Mouse (Mus musculus) frontal cortex, postnatal 36 days (tissue): ENCODE measurements at regions not wholly inside any gene's neighbourhood (a gene's known extent, or its start where the extent isn't known, plus 50 kb on each side); places are given as distances from the start of the nearest gene placed in this dataset.
A peak's percentile ranks its signal among the peaks of the same experiment; 100 is the strongest.

Experiments used
- DNase-seq, 2 experiments: peaks; one replicate each; pipeline ENCODE4 v3.0.0; 2022; ENCODE audit warnings: low spot score in 2 of 2

GRCm38 (mm10) chr16:50709727-50710126 lies 118.8 kb upstream of the Ccdc54 start:
- no peak for DNase-seq

GRCm38 (mm10) chr16:50707906-50708305 lies 117.0 kb upstream of the Ccdc54 start:
- DNase-seq: no peak

- DNase-seq: no peak
Observed at GRCm38 (mm10) chr16:50705921-50706320, 115.0 kb upstream of the Ccdc54 start.

GRCm38 (mm10) chr16:50700811-50701517 lies 110.0 kb upstream of the Ccdc54 start:
- no peak for DNase-seq

GRCm38 (mm10) chr16:50700123-50700522 lies 109.2 kb upstream of the Ccdc54 start:
- DNase-seq: no peak

- DNase-seq: no peak
Observed at GRCm38 (mm10) chr16:50697722-50698121, 106.8 kb upstream of the Ccdc54 start.

- no peak for DNase-seq
Observed at GRCm38 (mm10) chr16:50696052-50696451, 105.1 kb upstream of the Ccdc54 start.

- DNase-seq: no peak
Observed at GRCm38 (mm10) chr16:50694045-50694444, 103.1 kb upstream of the Ccdc54 start.

GRCm38 (mm10) chr16:50690818-50691217 lies 99.9 kb upstream of the Ccdc54 start:
- no peak for DNase-seq

- DNase-seq: no peak
Observed at GRCm38 (mm10) chr16:50689525-50689924, 98.6 kb upstream of the Ccdc54 start.

GRCm38 (mm10) chr16:50688818-50689506 lies 98.0 kb upstream of the Ccdc54 start:
- DNase-seq: no peak

GRCm38 (mm10) chr16:50679698-50680097 lies 88.7 kb upstream of the Ccdc54 start:
- no peak for DNase-seq

- peak in 1 of 2 experiments; percentile 10 for DNase-seq
Observed at GRCm38 (mm10) chr16:50673339-50673738, 82.4 kb upstream of the Ccdc54 start.

GRCm38 (mm10) chr16:50672713-50673112 lies 81.8 kb upstream of the Ccdc54 start:
- DNase-seq: no peak

- DNase-seq: no peak
Observed at GRCm38 (mm10) chr16:50671170-50671569, 80.2 kb upstream of the Ccdc54 start.

- no peak for DNase-seq
Observed at GRCm38 (mm10) chr16:50664240-50664639, 73.3 kb upstream of the Ccdc54 start.
